Mouse (Mus musculus): ENCODE data around the gene Nat8f4.

GRCm38 (mm10) chr6:85908341-85908740 is 3.7 kb upstream of the Nat8f4 start:
- TF ChIP-seq CTCF (IDR thresholded peaks at IDR 0.05; ENCODE audit: extremely low read depth, insufficient read depth, insufficient read length, insufficient replicate concordance) (no peak), POLR2A (IDR thresholded peaks at IDR 0.05; ENCODE audit: low read depth, low read length) (no peak)

Data from spleen, adult 2 months (tissue).